Mouse (Mus musculus) limb, embryonic 14.5 days (tissue): ENCODE data around the gene Cntn2. TPM values are rescaled to one million over a fixed set of nuclear protein-coding genes. Genes with fewer than 3 reads are reported as not detected.

Experiments
- ATAC-seq: fragments of 200-750 bp; cut with Nextera tagmentation; 2 replicates; pipeline ENCODE4 v1.8.0; 2017; ENCODE audit warnings: low read depth, moderate number of reproducible peaks, moderate TSS enrichment; ENCODE audit not compliant: low FRiP score
- DNase-seq: peaks from one replicate; pipeline ENCODE4 v3.0.0-alpha.2; 2015; ENCODE audit warnings: low spot score
- H3K27ac ChIP-seq: fragments of 300-500 bp; sonication (generic); replicated peaks from 2 replicates; pipeline ENCODE4 v1.5.1; 2014; ENCODE audit warnings: low read depth, mild to moderate bottlenecking, low read length, moderate library complexity, mixed read lengths
- H3K27me3 ChIP-seq: fragments of 300-500 bp; sonication (generic); 2 replicates; pipeline ENCODE4 v1.6.1; 2014; ENCODE audit warnings: low read length, mixed read lengths; ENCODE audit not compliant: control insufficient read depth, insufficient read depth
- H3K36me3 ChIP-seq: fragments of 300-500 bp; sonication (generic); 2 replicates; pipeline ENCODE4 v1.6.1; 2014; ENCODE audit warnings: mild to moderate bottlenecking, low read length, moderate library complexity, mixed read lengths; ENCODE audit not compliant: control insufficient read depth, insufficient read depth
- H3K4me1 ChIP-seq: fragments of 300-500 bp; sonication (generic); 2 replicates; pipeline ENCODE4 v1.6.1; 2014; ENCODE audit warnings: antibody characterized with exemption, low read length, mixed read lengths; ENCODE audit not compliant: control insufficient read depth, insufficient read depth
- H3K4me2 ChIP-seq: fragments of 300-500 bp; sonication (generic); replicated peaks from 2 replicates; pipeline ENCODE4 v1.6.1; 2014; ENCODE audit warnings: low read depth, mild to moderate bottlenecking, low read length, moderate library complexity; ENCODE audit not compliant: severe bottlenecking
- H3K4me3 ChIP-seq: fragments of 300-500 bp; sonication (generic); replicated peaks from 2 replicates; pipeline ENCODE4 v1.5.1; 2014; ENCODE audit warnings: low read length
- H3K9ac ChIP-seq: fragments of 300-500 bp; sonication (generic); 2 replicates; pipeline ENCODE4 v1.6.1; 2014; ENCODE audit warnings: mild to moderate bottlenecking, low read depth, low read length, moderate library complexity; ENCODE audit not compliant: severe bottlenecking
- H3K9me3 ChIP-seq: fragments of 300-500 bp; sonication (generic); 2 replicates; pipeline ENCODE4 v1.6.1; 2016; ENCODE audit warnings: low read length; ENCODE audit not compliant: control insufficient read depth
- POLR2A ChIP-seq: fragments of 200-500 bp; IDR thresholded peaks from 2 replicates; pipeline ENCODE4 v1.8.0; 2012; ENCODE audit warnings: inconsistent platforms, mild to moderate bottlenecking, moderate library complexity, borderline replicate concordance; ENCODE audit not compliant: insufficient read depth, insufficient read length; ENCODE audit errors: extremely low read depth
- WGBS: fragments of 180-500 bp; shearing (Covaris S2); extraction: QIAGEN DNeasy Blood & Tissue Kit; methylation state at CpG from one replicate; pipeline ENCODE4 v1.1.7; 2014; 5-methylcytosine and 5-hydroxymethylcytosine counted together
- polyA plus RNA-seq, 2 experiments: library from polyadenylated mRNA; depleted of rRNA in 1 of 2; stranded (reverse) in 1 of 2; unstranded in 1 of 2; fragments of >200 nt; fragmentation: Nextera tagmentation in 1 of 2; extraction: Ambion mirVana in 1 of 2; gene quantifications; 2 replicates each; pipeline versions ENCODE4 v1.2.1 to v1.2.3; 2012 to 2014

Cntn2 gene
- polyA plus RNA-seq, 2 experiments, result 0.84 to 1.1 TPM

- ATAC-seq, result no peak
- Histone ChIP-seq H3K9me3 (no peaks in the 10 kb centered on the region), H3K27ac (no peak overlapping the region), H3K9ac (no peak overlapping the region), H3K36me3 (no peaks in the 10 kb centered on the region), H3K27me3 (no peaks in the 10 kb centered on the region), H3K4me1 (no peaks in the 10 kb centered on the region), H3K4me3 (no peak overlapping the region), H3K4me2 (no peak overlapping the region)
- 73% methylated on average over 7 of the region's 7 CpGs for WGBS
- no peak for DNase-seq
- no peak for TF ChIP-seq POLR2A
Measured at GRCm38 (mm10) chr1:132565766-132566165, 22.7 kb upstream of the Cntn2 start.

- Histone ChIP-seq H3K4me2 (no peak overlapping the region), H3K27me3 (no peaks in the 10 kb centered on the region), H3K9ac (no peak overlapping the region), H3K36me3 (no peaks in the 10 kb centered on the region), H3K4me1 (no peaks in the 10 kb centered on the region), H3K4me3 (no peak overlapping the region), H3K27ac (no peak overlapping the region), H3K9me3 (no peaks in the 10 kb centered on the region)
- TF ChIP-seq POLR2A, result no peak
- DNase-seq (no peak), ATAC-seq (no peak)
- WGBS, result 25% methylated on average over 6 of the region's 6 CpGs
Measured at GRCm38 (mm10) chr1:132564946-132565345, 21.9 kb upstream of the Cntn2 start.

GRCm38 (mm10) chr1:132562337-132562795 lies 19.3 kb upstream of the Cntn2 start:
- DNase-seq, result no peak

GRCm38 (mm10) chr1:132560907-132561700 lies 18.0 kb upstream of the Cntn2 start:
- no peaks in the 10 kb centered on the region for H3K27me3 ChIP-seq
- H3K4me2 ChIP-seq, result no peak overlapping the region
- H3K4me1 ChIP-seq, result peaks cover 8% of the 10 kb centered on the region; the same call in 1 of the 2 replicates
- no peak for DNase-seq
- no peak overlapping the region for H3K9ac ChIP-seq
- H3K4me3 ChIP-seq, result no peak overlapping the region
- no peaks in the 10 kb centered on the region for H3K9me3 ChIP-seq
- H3K36me3 ChIP-seq, result no peaks in the 10 kb centered on the region
- H3K27ac ChIP-seq, result no peak overlapping the region
- 54% methylated on average over 8 of the region's 8 CpGs for WGBS
- ATAC-seq, result no peak
- no peak for TF ChIP-seq POLR2A

More at GRCm38 (mm10) chr1:132562337-132562795, 19.3 kb upstream of the Cntn2 start:
- Histone ChIP-seq H3K4me2 (no peak overlapping the region), H3K27ac (no peak overlapping the region), H3K4me3 (no peak overlapping the region), H3K9ac (no peak overlapping the region), H3K9me3 (no peaks in the 10 kb centered on the region), H3K27me3 (no peaks in the 10 kb centered on the region), H3K36me3 (no peaks in the 10 kb centered on the region), H3K4me1 (peaks cover 8% of the 10 kb centered on the region; the same call in 1 of the 2 replicates)
- 18% methylated on average over 10 of the region's 10 CpGs for WGBS
- no peak for ATAC-seq
- no peak for TF ChIP-seq POLR2A

GRCm38 (mm10) chr1:132559045-132559444 lies 16.0 kb upstream of the Cntn2 start:
- no peak overlapping the region for H3K4me2 ChIP-seq
- H3K9me3 ChIP-seq, result no peaks in the 10 kb centered on the region
- H3K9ac ChIP-seq, result no peak overlapping the region
- ATAC-seq (no peak), DNase-seq (no peak)
- 10% methylated on average over 6 of the region's 6 CpGs for WGBS
- TF ChIP-seq POLR2A, result no peak
- H3K36me3 ChIP-seq, result no peaks in the 10 kb centered on the region
- no peak overlapping the region for H3K27ac ChIP-seq
- H3K4me3 ChIP-seq, result no peak overlapping the region
- H3K4me1 ChIP-seq, result peaks cover 8% of the 10 kb centered on the region; the same call in 1 of the 2 replicates
- no peaks in the 10 kb centered on the region for H3K27me3 ChIP-seq
